Mouse (Mus musculus): ENCODE results near the gene Gm15517. TPM values are rescaled to one million over a fixed set of nuclear protein-coding genes. Genes with fewer than 3 reads are reported as not detected.

The Gm15517 gene
- not detected for polyA plus RNA-seq (2014; fragmentation: Illumina TruSeq; extraction: RNeasy Lipid Tissue Mini Kit (QIAGEN cat#74804); ENCODE audit: low read depth, low replicate concordance)

DNA sequence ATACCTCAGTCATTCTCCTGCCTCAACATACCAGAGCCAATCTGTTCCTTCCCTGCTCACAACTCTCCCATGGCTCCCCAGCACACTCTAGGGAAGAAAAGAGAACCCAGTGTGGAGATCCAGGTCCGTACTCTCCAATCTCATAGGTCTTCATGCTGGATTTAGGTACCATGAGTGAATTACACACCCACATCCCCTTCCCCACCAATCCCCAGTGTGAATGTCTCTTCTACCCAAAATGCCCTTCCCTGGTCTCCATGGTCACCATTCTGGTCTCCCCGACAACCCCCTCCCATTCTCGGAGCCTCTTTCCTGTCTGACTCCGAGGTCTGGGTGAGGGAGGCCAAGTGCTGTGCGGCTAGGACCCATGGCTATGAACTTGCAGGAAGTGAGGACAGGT is at the start of gene Gm15517:
Gene Gm15517 (plus strand): TSS at position 301 of the 400 bp plus-strand sequence.

DNA sequence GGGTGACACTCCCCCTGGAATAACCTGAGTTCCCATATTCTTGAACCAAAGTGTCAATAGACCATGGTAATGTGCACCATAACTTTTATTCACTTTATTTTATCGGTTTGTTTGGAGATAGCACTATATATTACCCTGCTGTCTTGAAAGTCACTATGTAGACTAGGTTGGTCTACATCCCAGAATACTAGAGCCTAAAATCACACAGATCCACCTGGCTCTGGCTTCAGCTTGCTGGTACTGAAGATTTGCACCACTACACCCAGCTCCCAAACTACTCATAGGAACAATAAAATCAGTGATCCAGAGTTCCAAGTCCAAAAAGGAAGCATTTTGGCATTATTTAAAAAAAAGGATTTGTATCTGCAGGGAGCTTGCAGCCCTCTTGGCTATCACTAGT is 45.6 kb upstream of the Gm15517 start, which contains the start of gene Klk1b5:
Gene Klk1b5 (plus strand): TSS at position 301 of the 400 bp plus-strand sequence.

DNA sequence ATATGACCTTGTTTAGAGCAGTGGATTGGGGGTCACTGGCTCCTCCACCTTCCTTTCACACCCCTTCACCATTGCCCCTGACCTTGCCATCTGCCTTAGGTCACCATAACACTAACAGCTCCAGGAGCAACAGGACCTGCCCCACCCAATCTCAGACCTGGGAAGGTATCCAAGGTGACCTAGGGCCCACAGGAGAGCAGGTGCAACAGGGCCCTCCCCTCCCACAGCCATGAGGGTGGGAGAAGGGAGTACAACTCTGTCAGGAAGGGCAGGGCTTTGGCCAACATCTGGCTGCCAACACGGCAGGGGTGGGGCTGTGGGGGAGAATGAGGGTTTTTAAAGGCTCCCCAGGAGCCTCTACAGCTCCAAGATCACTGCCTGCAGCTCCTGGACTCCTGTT is 36.2 kb upstream of the Gm15517 start, which contains the start of gene Klk1:
Gene Klk1 (plus strand): TSS at position 285 of the 400 bp plus-strand sequence.

GRCm38 (mm10) chr7:44235909-44236308 is 25.3 kb upstream of the Gm15517 start, which contains the start of gene Gm36864:
Gm36864 (plus strand) TSS chr7:44236177.

GRCm38 (mm10) chr7:44246055-44246983 is 14.9 kb upstream of the Gm15517 start, which contains the start of the genes 1700028J19Rik and 2410002F23Rik:
1700028J19Rik (minus strand) TSS chr7:44246695.
2410002F23Rik (plus strand) TSS chr7:44246722.

DNA sequence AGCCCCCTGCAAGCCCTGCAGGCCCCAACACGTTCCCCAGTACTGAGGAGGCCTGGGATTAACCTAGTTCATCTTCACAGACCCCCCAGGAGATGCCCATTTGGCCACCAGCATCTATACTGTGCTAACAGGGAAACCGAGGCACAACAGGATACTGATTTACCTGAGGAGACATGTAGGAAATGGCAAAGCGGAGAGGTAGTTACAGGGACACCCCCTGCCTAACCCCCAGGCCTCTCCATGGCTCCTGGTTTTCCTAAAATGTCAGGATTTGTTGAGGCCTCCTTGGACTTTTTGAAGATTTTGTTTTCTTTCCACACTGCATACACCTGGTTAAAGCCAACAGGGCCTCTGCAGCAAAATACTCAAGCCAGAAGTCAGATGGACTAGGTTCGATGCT is 4.0 kb upstream of the Gm15517 start, which contains the start of gene Acp4:
Gene Acp4 (minus strand): TSS at position 101 of the 400 bp plus-strand sequence.

DNA sequence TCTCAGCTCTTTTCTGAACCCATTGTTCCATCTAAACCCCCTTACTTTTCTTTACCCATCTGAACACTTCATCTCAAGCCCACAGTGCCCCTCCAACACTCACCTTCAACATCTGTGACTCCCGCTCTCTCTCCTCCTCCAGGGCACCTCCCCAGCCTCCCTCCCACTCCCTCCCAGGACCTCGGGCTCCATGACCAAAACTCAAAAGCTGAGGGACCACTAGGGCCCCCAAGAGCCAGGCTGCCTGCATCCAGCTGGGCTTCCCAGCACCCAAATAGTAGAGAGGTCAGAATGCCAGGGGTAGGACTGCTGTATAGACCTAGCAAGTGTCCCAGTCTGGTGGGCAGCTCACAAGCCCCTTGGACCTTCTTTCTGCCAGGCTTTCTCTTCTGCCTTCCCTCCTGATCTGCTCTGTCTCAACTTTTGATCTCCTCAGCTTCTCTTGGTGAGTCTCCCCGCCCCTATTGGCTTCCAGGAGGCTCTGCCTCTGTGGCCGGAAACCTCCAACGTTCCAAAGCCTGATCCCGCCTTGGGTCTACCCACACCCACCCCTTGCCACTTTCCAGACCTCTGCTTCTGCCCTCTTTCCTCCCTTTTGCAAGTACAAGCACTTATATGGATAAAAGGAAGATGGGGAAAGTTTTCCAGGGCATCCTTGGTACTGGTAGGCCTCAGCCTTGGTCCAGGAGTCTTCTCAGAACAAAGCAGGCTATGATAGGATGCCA is 45.4 kb downstream of the Gm15517 start, which contains the start of gene Clec11a:
Gene Clec11a (minus strand): TSS at position 387 of the 725 bp plus-strand sequence.

GRCm38 (mm10) chr7:44309475-44310284 is 48.4 kb downstream of the Gm15517 start, which contains the start of gene Shank1:
Shank1 (plus strand) TSS chr7:44310253.

Other genes starting within 250 kb of the Gm15517 start
- gene Klk1b26, start 249.3 kb upstream of the Gm15517 start, polyA plus RNA-seq (2014; fragmentation: Illumina TruSeq; extraction: RNeasy Lipid Tissue Mini Kit (QIAGEN cat#74804); ENCODE audit: low read depth, low replicate concordance): 0.45 TPM
- not detected for gene Klk1b27, start 209.2 kb upstream of the Gm15517 start, polyA plus RNA-seq (2014; fragmentation: Illumina TruSeq; extraction: RNeasy Lipid Tissue Mini Kit (QIAGEN cat#74804); ENCODE audit: low read depth, low replicate concordance)
- not detected for gene Klk1b21, start 159.1 kb upstream of the Gm15517 start, polyA plus RNA-seq (2014; fragmentation: Illumina TruSeq; extraction: RNeasy Lipid Tissue Mini Kit (QIAGEN cat#74804); ENCODE audit: low read depth, low replicate concordance)
- gene Klk1b22, start 148.8 kb upstream of the Gm15517 start, polyA plus RNA-seq (2014; fragmentation: Illumina TruSeq; extraction: RNeasy Lipid Tissue Mini Kit (QIAGEN cat#74804); ENCODE audit: low read depth, low replicate concordance): not detected
- not detected for gene Klk1b16, start 124.7 kb upstream of the Gm15517 start, polyA plus RNA-seq (2014; fragmentation: Illumina TruSeq; extraction: RNeasy Lipid Tissue Mini Kit (QIAGEN cat#74804); ENCODE audit: low read depth, low replicate concordance)
- not detected for gene Klk1b24, start 73.2 kb upstream of the Gm15517 start, polyA plus RNA-seq (2014; fragmentation: Illumina TruSeq; extraction: RNeasy Lipid Tissue Mini Kit (QIAGEN cat#74804); ENCODE audit: low read depth, low replicate concordance)
- gene Klk1b3, start 63.3 kb upstream of the Gm15517 start, polyA plus RNA-seq (2014; fragmentation: Illumina TruSeq; extraction: RNeasy Lipid Tissue Mini Kit (QIAGEN cat#74804); ENCODE audit: low read depth, low replicate concordance): not detected
- gene Klk1b4, start 54.0 kb upstream of the Gm15517 start, polyA plus RNA-seq (2014; fragmentation: Illumina TruSeq; extraction: RNeasy Lipid Tissue Mini Kit (QIAGEN cat#74804); ENCODE audit: low read depth, low replicate concordance): not detected
- gene Klk1b5, start 45.5 kb upstream of the Gm15517 start, polyA plus RNA-seq (2014; fragmentation: Illumina TruSeq; extraction: RNeasy Lipid Tissue Mini Kit (QIAGEN cat#74804); ENCODE audit: low read depth, low replicate concordance): not detected
- gene Klk1, start 36.1 kb upstream of the Gm15517 start, polyA plus RNA-seq (2014; fragmentation: Illumina TruSeq; extraction: RNeasy Lipid Tissue Mini Kit (QIAGEN cat#74804); ENCODE audit: low read depth, low replicate concordance): not detected
- gene Gm36864, start 25.3 kb upstream of the Gm15517 start, polyA plus RNA-seq (2014; fragmentation: Illumina TruSeq; extraction: RNeasy Lipid Tissue Mini Kit (QIAGEN cat#74804); ENCODE audit: low read depth, low replicate concordance): not detected
- 0.68 TPM for gene 1700028J19Rik, start 14.8 kb upstream of the Gm15517 start, polyA plus RNA-seq (2014; fragmentation: Illumina TruSeq; extraction: RNeasy Lipid Tissue Mini Kit (QIAGEN cat#74804); ENCODE audit: low read depth, low replicate concordance)
- gene 2410002F23Rik, start 14.7 kb upstream of the Gm15517 start, polyA plus RNA-seq (2014; fragmentation: Illumina TruSeq; extraction: RNeasy Lipid Tissue Mini Kit (QIAGEN cat#74804); ENCODE audit: low read depth, low replicate concordance): 18.5 TPM
- not detected for gene Acp4, start 4.1 kb upstream of the Gm15517 start, polyA plus RNA-seq (2014; fragmentation: Illumina TruSeq; extraction: RNeasy Lipid Tissue Mini Kit (QIAGEN cat#74804); ENCODE audit: low read depth, low replicate concordance)
- 1.3 TPM for gene Clec11a, start 45.5 kb downstream of the Gm15517 start, polyA plus RNA-seq (2014; fragmentation: Illumina TruSeq; extraction: RNeasy Lipid Tissue Mini Kit (QIAGEN cat#74804); ENCODE audit: low read depth, low replicate concordance)
- gene Shank1, start 48.8 kb downstream of the Gm15517 start, polyA plus RNA-seq (2014; fragmentation: Illumina TruSeq; extraction: RNeasy Lipid Tissue Mini Kit (QIAGEN cat#74804); ENCODE audit: low read depth, low replicate concordance): 1.0 TPM
- gene Syt3, start 122.7 kb downstream of the Gm15517 start, polyA plus RNA-seq (2014; fragmentation: Illumina TruSeq; extraction: RNeasy Lipid Tissue Mini Kit (QIAGEN cat#74804); ENCODE audit: low read depth, low replicate concordance): 2.6 TPM
- gene 1700008O03Rik, start 124.4 kb downstream of the Gm15517 start, polyA plus RNA-seq (2014; fragmentation: Illumina TruSeq; extraction: RNeasy Lipid Tissue Mini Kit (QIAGEN cat#74804); ENCODE audit: low read depth, low replicate concordance): not detected
- 11.4 TPM for gene Lrrc4b, start 167.6 kb downstream of the Gm15517 start, polyA plus RNA-seq (2014; fragmentation: Illumina TruSeq; extraction: RNeasy Lipid Tissue Mini Kit (QIAGEN cat#74804); ENCODE audit: low read depth, low replicate concordance)
- 0.73 TPM for gene Aspdh, start 203.9 kb downstream of the Gm15517 start, polyA plus RNA-seq (2014; fragmentation: Illumina TruSeq; extraction: RNeasy Lipid Tissue Mini Kit (QIAGEN cat#74804); ENCODE audit: low read depth, low replicate concordance)
- 151 TPM for gene Josd2, start 206.5 kb downstream of the Gm15517 start, polyA plus RNA-seq (2014; fragmentation: Illumina TruSeq; extraction: RNeasy Lipid Tissue Mini Kit (QIAGEN cat#74804); ENCODE audit: low read depth, low replicate concordance)
- 83.3 TPM for gene Emc10, start 235.1 kb downstream of the Gm15517 start, polyA plus RNA-seq (2014; fragmentation: Illumina TruSeq; extraction: RNeasy Lipid Tissue Mini Kit (QIAGEN cat#74804); ENCODE audit: low read depth, low replicate concordance)
- 2.0 TPM for gene Fam71e1, start 235.1 kb downstream of the Gm15517 start, polyA plus RNA-seq (2014; fragmentation: Illumina TruSeq; extraction: RNeasy Lipid Tissue Mini Kit (QIAGEN cat#74804); ENCODE audit: low read depth, low replicate concordance)